Mouse (Mus musculus): ENCODE measurements around the gene Amz2. TPM values are rescaled to one million over a fixed set of nuclear protein-coding genes. Genes with fewer than 3 reads are reported as not detected.

Gene Amz2
- total RNA-seq, 1 experiment from 2014 or later: 41.0 TPM

GRCm38 (mm10) chr11:109421205-109421604, 4.5 kb upstream of the Amz2 start:
- no peak for DNase-seq

DNA sequence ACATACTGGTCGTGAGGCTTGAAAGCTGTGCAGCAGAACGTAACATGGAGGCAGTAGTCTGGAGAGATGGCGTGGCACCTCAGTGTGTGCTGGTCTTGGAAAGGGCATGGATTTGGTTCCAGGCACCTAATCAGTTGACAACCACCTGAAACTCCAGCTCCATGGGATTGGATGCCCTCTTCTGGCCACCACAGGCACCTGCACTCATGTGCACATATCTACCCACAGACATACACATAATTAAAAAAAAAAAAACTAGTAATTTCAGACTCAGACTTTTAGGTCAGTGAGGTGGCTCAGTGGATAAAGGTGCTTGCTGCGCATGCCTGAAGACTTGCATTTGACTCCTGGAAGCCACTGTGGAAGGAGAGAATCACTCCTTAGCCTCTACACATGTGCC, 3.5 kb upstream of the Amz2 start:
- no peak for DNase-seq

GRCm38 (mm10) chr11:109423294-109423693, 2.5 kb upstream of the Amz2 start:
- no peak for DNase-seq

- no peak for DNase-seq
Measured at GRCm38 (mm10) chr11:109426272-109426586, 483 bp downstream of the Amz2 start.

- no peak for DNase-seq
Measured at GRCm38 (mm10) chr11:109427353-109427752, 1.6 kb downstream of the Amz2 start.

- DNase-seq: no peak
Measured at GRCm38 (mm10) chr11:109434233-109434798, 8.6 kb downstream of the Amz2 start.

- DNase-seq: no peak
Measured at GRCm38 (mm10) chr11:109436889-109437288, 11.1 kb downstream of the Amz2 start.

- DNase-seq: no peak
Measured at GRCm38 (mm10) chr11:109439209-109439608, 13.5 kb downstream of the Amz2 start.

GRCm38 (mm10) chr11:109439829-109440340, 14.1 kb downstream of the Amz2 start:
- peak; percentile 91 for DNase-seq

DNA sequence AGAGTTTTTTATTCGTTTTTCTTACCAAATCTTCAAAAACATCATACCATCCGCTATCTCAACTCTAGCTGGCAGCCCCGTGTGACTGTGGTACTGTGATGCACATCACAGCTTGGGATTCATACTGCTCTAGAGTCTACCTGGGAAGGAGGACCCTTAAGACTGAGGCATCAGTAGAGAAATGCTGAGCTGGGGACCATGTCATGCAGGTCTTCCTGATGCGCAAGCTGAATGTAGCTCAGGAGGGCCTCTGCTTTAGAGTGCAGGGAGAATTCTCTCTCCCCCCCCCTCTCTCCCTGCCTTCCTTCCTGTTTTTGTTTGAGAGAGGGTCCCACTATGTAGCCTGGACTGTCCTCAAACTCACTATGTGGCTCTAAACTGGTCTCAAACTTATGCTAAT, 14.9 kb downstream of the Amz2 start:
- no peak for DNase-seq

- peak; percentile 60 for DNase-seq
Measured at GRCm38 (mm10) chr11:109441119-109441518, 15.4 kb downstream of the Amz2 start.

GRCm38 (mm10) chr11:109442166-109442730, 16.5 kb downstream of the Amz2 start:
- DNase-seq: no peak

GRCm38 (mm10) chr11:109443468-109444263, 17.9 kb downstream of the Amz2 start:
- DNase-seq: no peak

GRCm38 (mm10) chr11:109444600-109444999, 18.9 kb downstream of the Amz2 start:
- DNase-seq: peak; percentile 41

- DNase-seq: peak; percentile 44
Measured at GRCm38 (mm10) chr11:109445438-109446035, 19.8 kb downstream of the Amz2 start.

DNA sequence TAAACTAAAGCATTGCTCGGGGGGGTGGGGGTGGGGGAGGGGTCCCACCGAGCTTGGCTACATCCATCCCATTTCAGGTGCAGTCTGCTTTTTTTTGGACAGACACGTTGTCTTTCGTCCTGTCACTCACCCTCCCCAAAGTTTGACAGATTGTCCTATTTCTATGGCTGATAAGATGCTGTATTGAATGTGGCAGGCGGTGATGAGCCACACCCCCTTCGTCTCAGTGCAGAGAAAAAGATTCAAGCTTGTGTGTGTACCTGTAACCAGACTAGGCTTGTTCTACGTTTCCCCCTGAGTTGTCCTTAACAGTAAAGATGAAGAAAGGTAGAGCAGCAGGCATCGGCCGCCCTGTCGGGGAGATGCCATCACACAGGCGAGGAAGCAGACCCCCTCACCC, 25.4 kb downstream of the Amz2 start:
- no peak for DNase-seq

DNA sequence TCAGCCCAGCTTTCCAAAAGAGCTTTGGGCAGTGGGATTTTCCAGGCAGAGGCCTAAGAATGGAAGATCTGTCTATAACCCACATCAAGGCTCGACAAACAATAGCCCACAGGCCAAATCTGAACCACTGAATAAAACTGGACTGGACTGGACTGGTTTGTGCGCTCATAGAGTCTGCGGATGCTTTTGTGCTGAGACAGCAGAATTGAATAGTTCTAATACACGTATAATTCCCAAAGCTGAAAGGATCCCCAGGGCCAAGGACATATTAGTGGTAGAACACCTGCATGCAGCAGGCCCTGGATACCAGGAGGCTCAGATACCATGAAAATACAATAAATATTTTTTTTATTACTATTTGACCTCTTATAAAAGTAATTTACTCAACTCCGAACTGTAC, 30.5 kb downstream of the Amz2 start:
- DNase-seq: no peak

DNA sequence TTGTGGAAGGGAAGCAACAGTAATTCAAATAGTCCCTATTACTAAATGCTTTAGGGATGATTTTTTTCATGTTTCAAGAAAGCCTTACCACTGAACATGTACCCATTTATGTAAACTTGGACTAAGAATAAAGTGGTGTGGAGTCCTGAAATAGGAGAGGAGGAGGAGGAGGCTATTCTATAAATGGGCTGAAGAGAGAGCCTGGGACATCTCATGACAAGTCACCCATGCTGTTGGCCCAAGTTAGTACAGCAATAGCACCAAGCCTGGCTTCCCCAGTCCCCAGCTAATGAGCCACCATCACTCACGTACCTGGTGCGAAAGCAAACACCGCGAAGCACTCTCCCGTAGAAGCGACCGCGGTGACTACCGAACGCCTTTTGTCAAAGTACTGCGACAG, 32.4 kb downstream of the Amz2 start:
- DNase-seq: no peak

DNA sequence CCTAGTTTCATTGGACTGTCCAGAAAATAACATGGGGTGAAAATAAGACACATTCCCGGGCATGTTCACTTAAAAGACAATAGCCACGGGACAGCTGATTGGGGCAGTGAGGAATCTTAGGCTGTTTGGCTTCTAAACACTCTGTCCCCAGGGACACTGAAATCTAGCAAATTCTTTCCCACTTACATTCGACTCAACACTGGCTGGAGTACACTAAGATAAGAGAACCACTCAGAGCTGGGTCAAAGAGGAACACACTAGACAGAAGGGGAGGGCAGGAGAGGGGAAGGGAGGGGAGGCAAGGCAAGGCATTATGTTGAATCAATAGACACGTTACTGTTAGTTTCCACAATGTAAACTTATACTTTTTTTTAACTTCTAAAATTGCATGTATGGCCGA, 34.8 kb downstream of the Amz2 start:
- no peak for DNase-seq

DNA sequence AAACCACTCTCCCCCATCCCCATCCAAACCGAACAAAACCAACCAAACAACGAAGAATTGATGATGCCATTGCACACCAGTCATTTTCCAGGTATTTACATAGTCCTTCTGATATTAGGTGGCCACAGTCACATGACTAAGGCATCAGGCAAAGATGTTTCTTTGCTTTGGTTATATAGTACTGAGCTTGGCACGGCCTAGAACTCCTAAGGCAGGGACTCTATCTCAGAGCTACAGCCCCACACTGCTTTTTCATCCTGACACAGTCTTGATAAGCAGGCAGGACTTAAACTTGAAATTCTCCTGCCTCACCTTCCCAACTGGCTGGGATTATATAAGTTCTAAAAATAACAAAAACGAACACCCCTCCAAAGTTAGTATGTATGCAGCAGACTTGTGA, 39.3 kb downstream of the Amz2 start:
- no peak for DNase-seq

DNA sequence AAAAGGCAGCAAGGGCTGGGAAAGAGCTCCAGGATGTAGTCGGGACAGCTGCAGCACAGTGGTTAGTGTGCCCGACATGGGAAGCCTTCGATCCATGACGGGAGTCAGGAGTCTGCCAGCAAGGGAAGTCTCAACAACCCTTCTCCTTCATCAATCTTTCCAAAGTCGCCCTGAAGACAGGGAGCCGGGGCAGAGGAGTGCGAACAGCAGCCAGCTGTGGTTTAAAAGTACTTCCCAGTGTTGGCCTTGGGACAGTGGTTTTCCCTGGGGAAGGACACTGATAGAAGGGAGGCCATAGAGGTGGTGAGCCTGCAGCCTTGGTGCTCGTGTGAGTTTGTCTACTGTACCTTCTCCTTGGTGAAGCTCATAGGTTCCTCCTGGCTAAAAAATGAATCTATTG, 41.2 kb downstream of the Amz2 start:
- DNase-seq: peak; percentile 24

DNA sequence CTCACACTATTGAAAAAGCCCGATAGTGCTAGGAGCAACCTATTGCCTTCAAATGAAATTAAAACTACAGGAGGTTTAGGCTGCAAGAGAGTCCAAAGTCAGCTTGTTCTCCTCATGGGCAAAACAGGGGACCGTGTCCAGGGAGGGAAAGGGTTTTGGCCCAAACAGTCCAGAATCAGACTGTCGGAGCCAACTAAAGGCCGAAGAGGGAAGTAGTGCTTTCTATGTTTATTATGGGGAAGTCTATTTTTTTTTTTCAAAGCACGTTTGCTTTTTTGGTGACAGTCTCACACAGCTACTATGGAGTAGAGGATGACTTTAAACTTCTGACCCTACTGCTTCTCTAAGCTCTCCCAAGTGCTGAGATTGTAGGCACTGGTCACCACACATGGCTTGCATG, 42.4 kb downstream of the Amz2 start:
- no peak for DNase-seq

- no peak for DNase-seq
Measured at GRCm38 (mm10) chr11:109470170-109470569, 44.4 kb downstream of the Amz2 start.
